Mouse (Mus musculus): Measurements from ENCODE around the gene Obscn. TPM values are rescaled to one million over a fixed set of nuclear protein-coding genes. Genes with fewer than 3 reads are reported as not detected.

The Obscn gene
- total and polyA plus RNA-seq, 3 experiments = 315 to 894 (median 667) TPM

DNA sequence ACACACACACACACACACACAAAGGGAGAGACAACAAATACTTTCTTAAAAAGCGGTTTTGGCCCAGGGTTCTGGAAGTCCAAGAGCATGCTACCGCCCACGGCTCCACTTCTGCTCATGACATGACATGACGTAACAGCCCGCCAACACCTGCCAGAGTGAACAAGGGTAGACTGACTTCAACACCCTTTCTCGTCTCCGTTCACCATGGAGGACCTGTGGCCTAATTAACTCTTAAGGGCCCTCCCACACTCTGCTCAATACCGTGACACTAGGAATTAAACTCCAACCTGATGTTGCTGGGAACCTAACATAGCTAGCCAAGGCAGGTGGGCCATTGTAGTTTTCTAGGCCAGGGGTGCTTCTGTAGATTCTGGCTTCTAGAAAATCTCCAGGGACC lies 167.2 kb downstream of the Obscn start:
- Histone ChIP-seq H3K4me3 (no peak overlapping the region), H3K27me3 (ENCODE audit: control insufficient read depth, insufficient read depth, low read length) (no peaks in the 10 kb centered on the region), H3K79me2 (replicated peaks; ENCODE audit: control insufficient read depth, insufficient read depth, low read length) (no peaks in the 10 kb centered on the region), H3K4me1 (ENCODE audit: control insufficient read depth, insufficient read depth, low read length) (no peaks in the 10 kb centered on the region), H3K9ac (ENCODE audit: low read depth, low read length) (no peak overlapping the region), H3K36me3 (ENCODE audit: control insufficient read depth, insufficient read depth, low read length) (no peaks in the 10 kb centered on the region), H3K27ac (no peak overlapping the region)
- intact Hi-C loops (cut with DNase I) = no loop called here
- 71% methylated on average over 8 of the region's 8 CpGs for WGBS
- TF ChIP-seq EP300 (IDR thresholded peaks at IDR 0.05; ENCODE audit: insufficient read depth, low read depth, low read length) (no peak), CTCF (IDR thresholded peaks at IDR 0.05) (no peak), POLR2A (IDR thresholded peaks at IDR 0.05; ENCODE audit: insufficient read depth, low read depth, low read length) (no peak)
- DNase-seq = no peak

- no peak for TF ChIP-seq EP300 (IDR thresholded peaks at IDR 0.05; ENCODE audit: insufficient read depth, low read depth, low read length)
- no peak for DNase-seq
- Histone ChIP-seq H3K4me3 (no peak overlapping the region), H3K79me2 (replicated peaks; ENCODE audit: control insufficient read depth, insufficient read depth, low read length) (no peaks in the 10 kb centered on the region), H3K27me3 (ENCODE audit: control insufficient read depth, insufficient read depth, low read length) (no peaks in the 10 kb centered on the region), H3K36me3 (ENCODE audit: control insufficient read depth, insufficient read depth, low read length) (no peaks in the 10 kb centered on the region), H3K4me1 (ENCODE audit: control insufficient read depth, insufficient read depth, low read length) (no peaks in the 10 kb centered on the region), H3K9ac (ENCODE audit: low read depth, low read length) (no peak overlapping the region), H3K27ac (no peak overlapping the region)
- WGBS = 82% methylated on average over 7 of the region's 7 CpGs
- intact Hi-C loops (cut with DNase I) = no loop called here
Observed at GRCm38 (mm10) chr11:58968551-58968950, 167.7 kb downstream of the Obscn start.

- H3K9ac ChIP-seq (ENCODE audit: low read depth, low read length) = no peak overlapping the region
- intact Hi-C loops (cut with DNase I) = no loop called here
- H3K36me3 ChIP-seq (ENCODE audit: control insufficient read depth, insufficient read depth, low read length) = no peaks in the 10 kb centered on the region
- 0 out of 2 replicates have a peak, but pooled peaks cover under 1% of the 10 kb centered on the region for H3K27me3 ChIP-seq (ENCODE audit: control insufficient read depth, insufficient read depth, low read length)
- no peak overlapping the region for H3K27ac ChIP-seq
- H3K79me2 ChIP-seq (replicated peaks; ENCODE audit: control insufficient read depth, insufficient read depth, low read length) = no peaks in the 10 kb centered on the region
- TF ChIP-seq EP300 (IDR thresholded peaks at IDR 0.05; ENCODE audit: insufficient read depth, low read depth, low read length) = no peak
- peak; percentile 78 for TF ChIP-seq CTCF (IDR thresholded peaks at IDR 0.05)
- TF ChIP-seq POLR2A (IDR thresholded peaks at IDR 0.05; ENCODE audit: insufficient read depth, low read depth, low read length) = no peak
- no peak overlapping the region for H3K4me3 ChIP-seq
- no peak for DNase-seq
- 98% methylated on average over 1 of the region's 1 CpGs for WGBS
- no peaks in the 10 kb centered on the region for H3K4me1 ChIP-seq (ENCODE audit: control insufficient read depth, insufficient read depth, low read length)
Observed at GRCm38 (mm10) chr11:58967346-58967745, 168.9 kb downstream of the Obscn start.

DNA sequence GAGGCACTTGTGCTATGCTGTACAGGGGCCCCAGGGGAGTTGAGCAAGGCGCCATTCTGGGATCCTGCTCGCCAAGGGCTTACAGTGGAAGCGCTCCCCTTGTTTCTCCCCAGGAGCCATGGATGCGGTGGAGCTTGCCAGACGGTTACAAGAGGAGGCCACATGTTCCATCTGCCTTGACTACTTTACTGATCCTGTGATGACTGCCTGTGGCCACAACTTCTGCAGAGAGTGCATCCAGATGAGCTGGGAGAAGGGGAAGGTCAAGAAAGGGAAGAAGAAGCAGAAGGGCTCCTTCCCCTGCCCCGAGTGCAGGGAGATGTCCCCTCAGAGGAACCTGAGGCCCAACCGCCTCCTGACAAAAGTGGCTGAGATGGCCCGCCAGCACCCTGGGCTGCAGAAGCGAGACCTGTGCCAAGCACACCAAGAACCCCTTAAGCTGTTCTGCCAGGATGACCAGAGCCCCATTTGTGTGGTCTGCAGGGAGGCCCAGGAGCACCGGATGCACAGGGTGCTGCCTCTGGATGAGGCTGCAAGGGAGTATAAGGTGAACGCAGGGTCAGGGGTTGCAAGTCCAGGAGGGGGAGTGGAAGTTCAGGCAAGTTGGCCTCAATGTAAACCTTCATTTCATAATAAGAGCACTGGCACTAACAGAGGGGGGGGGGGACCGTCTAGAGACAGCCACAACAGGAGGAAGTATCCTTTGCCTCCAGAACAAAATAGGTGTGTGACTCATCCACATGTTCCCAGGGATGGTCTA lies 171.0 kb downstream of the Obscn start:
- Histone ChIP-seq H3K9ac (ENCODE audit: low read depth, low read length) (no peak overlapping the region), H3K27me3 (ENCODE audit: control insufficient read depth, insufficient read depth, low read length) (peaks cover 4% of the 10 kb centered on the region; the same call in 1 of the 2 replicates), H3K36me3 (ENCODE audit: control insufficient read depth, insufficient read depth, low read length) (no peaks in the 10 kb centered on the region), H3K4me3 (no peak overlapping the region), H3K4me1 (ENCODE audit: control insufficient read depth, insufficient read depth, low read length) (no peaks in the 10 kb centered on the region), H3K27ac (no peak overlapping the region), H3K79me2 (replicated peaks; ENCODE audit: control insufficient read depth, insufficient read depth, low read length) (no peaks in the 10 kb centered on the region)
- no peak for TF ChIP-seq POLR2A (IDR thresholded peaks at IDR 0.05; ENCODE audit: insufficient read depth, low read depth, low read length)
- no peak for TF ChIP-seq EP300 (IDR thresholded peaks at IDR 0.05; ENCODE audit: insufficient read depth, low read depth, low read length)
- no peak for TF ChIP-seq CTCF (IDR thresholded peaks at IDR 0.05)
- no peak for DNase-seq
- WGBS = 47% methylated on average over 12 of the region's 12 CpGs
- intact Hi-C loops (cut with DNase I) = no loop called here

- Histone ChIP-seq H3K36me3 (ENCODE audit: control insufficient read depth, insufficient read depth, low read length) (no peaks in the 10 kb centered on the region), H3K79me2 (replicated peaks; ENCODE audit: control insufficient read depth, insufficient read depth, low read length) (no peaks in the 10 kb centered on the region), H3K27ac (no peak overlapping the region), H3K9ac (ENCODE audit: low read depth, low read length) (no peak overlapping the region), H3K4me3 (no peak overlapping the region), H3K27me3 (ENCODE audit: control insufficient read depth, insufficient read depth, low read length) (peaks cover 4% of the 10 kb centered on the region; the same call in 1 of the 2 replicates), H3K4me1 (ENCODE audit: control insufficient read depth, insufficient read depth, low read length) (peaks cover 2% of the 10 kb centered on the region)
- intact Hi-C loops (cut with DNase I) = no loop called here
- TF ChIP-seq POLR2A (IDR thresholded peaks at IDR 0.05; ENCODE audit: insufficient read depth, low read depth, low read length) (no peak), EP300 (IDR thresholded peaks at IDR 0.05; ENCODE audit: insufficient read depth, low read depth, low read length) (no peak), CTCF (IDR thresholded peaks at IDR 0.05) (no peak)
- no peak for DNase-seq
- 83% methylated on average over 7 of the region's 7 CpGs for WGBS
Observed at GRCm38 (mm10) chr11:58964216-58964615, 172.0 kb downstream of the Obscn start.

DNA sequence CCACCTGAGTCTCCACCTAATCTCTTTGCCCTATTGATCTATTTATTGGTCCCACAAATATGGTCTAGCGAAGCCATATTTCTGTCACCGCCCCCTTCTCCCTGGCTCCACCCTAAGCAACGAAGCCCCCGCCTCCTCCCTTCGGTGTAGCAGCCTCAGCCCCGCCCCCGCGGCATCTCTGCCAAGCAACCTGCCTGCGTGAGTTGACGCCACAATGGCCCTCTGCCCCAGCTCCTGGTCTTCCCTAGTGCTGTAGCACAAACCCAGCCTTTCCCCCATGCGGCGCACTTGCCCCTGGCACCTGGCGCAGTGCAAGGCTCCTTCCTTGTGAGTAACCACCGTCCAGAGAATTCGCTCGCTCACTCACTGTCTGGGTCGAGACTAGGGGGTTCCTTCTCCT lies 172.7 kb downstream of the Obscn start:
- H3K27me3 ChIP-seq (ENCODE audit: control insufficient read depth, insufficient read depth, low read length) = peaks cover 4% of the 10 kb centered on the region; the same call in 1 of the 2 replicates
- H3K4me1 ChIP-seq (ENCODE audit: control insufficient read depth, insufficient read depth, low read length) = peaks cover 2% of the 10 kb centered on the region
- intact Hi-C loops (cut with DNase I) = no loop called here
- no peak overlapping the region for H3K27ac ChIP-seq
- no peak overlapping the region for H3K4me3 ChIP-seq
- no peak for DNase-seq
- WGBS = 39% methylated on average over 17 of the region's 17 CpGs
- H3K79me2 ChIP-seq (replicated peaks; ENCODE audit: control insufficient read depth, insufficient read depth, low read length) = no peaks in the 10 kb centered on the region
- TF ChIP-seq EP300 (IDR thresholded peaks at IDR 0.05; ENCODE audit: insufficient read depth, low read depth, low read length) (no peak), CTCF (IDR thresholded peaks at IDR 0.05) (no peak), POLR2A (IDR thresholded peaks at IDR 0.05; ENCODE audit: insufficient read depth, low read depth, low read length) (no peak)
- no peaks in the 10 kb centered on the region for H3K36me3 ChIP-seq (ENCODE audit: control insufficient read depth, insufficient read depth, low read length)
- H3K9ac ChIP-seq (ENCODE audit: low read depth, low read length) = no peak overlapping the region

Measured in heart, adult 2 months (tissue).